Mouse (Mus musculus): ENCODE results near the gene Bicdl2. TPM values are rescaled to one million over a fixed set of nuclear protein-coding genes. Genes with fewer than 3 reads are reported as not detected.

Bicdl2 gene
- not detected for total RNA-seq (2021)
- long read RNA-seq, experiment 1 = 0 reads
- long read RNA-seq, experiment 2 = 0 reads

GRCm38 (mm10) chr17:23660117-23660875 lies at the start of gene Bicdl2:
TSS of gene Bicdl2 (plus strand) at chr17:23660506.
- DNase-seq (ENCODE audit: low spot score in 2 of 2) = no peak
- intact Hi-C loops (cut with DNase I) = loop anchor here (5.0 kb wide), 1 partner anchor 42 kb away; no protein-coding TSS in a partner anchor

GRCm38 (mm10) chr17:23617087-23617486 lies 43.2 kb upstream of the Bicdl2 start:
- intact Hi-C loops (cut with DNase I) = no loop called here
- no peak for DNase-seq (ENCODE audit: low spot score in 2 of 2)

GRCm38 (mm10) chr17:23620351-23620750 lies 40.0 kb upstream of the Bicdl2 start:
- intact Hi-C loops (cut with DNase I) = no loop called here
- DNase-seq (ENCODE audit: low spot score in 2 of 2) = no peak

GRCm38 (mm10) chr17:23627813-23628212 lies 32.5 kb upstream of the Bicdl2 start:
- no peak for DNase-seq (ENCODE audit: low spot score in 2 of 2)
- intact Hi-C loops (cut with DNase I) = no loop called here

GRCm38 (mm10) chr17:23630195-23631020 lies 29.9 kb upstream of the Bicdl2 start:
- DNase-seq (ENCODE audit: low spot score in 2 of 2) = peak; percentile 84 to 91
- intact Hi-C loops (cut with DNase I) = loop anchor here (1.0 kb wide), 1 partner anchor 60 kb away; no protein-coding TSS in a partner anchor

- intact Hi-C loops (cut with DNase I) = no loop called here
- no peak for DNase-seq (ENCODE audit: low spot score in 2 of 2)
Observed at GRCm38 (mm10) chr17:23631241-23631640, 29.1 kb upstream of the Bicdl2 start.

- intact Hi-C loops (cut with DNase I) = no loop called here
- DNase-seq (ENCODE audit: low spot score in 2 of 2) = no peak
Observed at GRCm38 (mm10) chr17:23644613-23645495, 15.5 kb upstream of the Bicdl2 start, which contains the start of gene Mmp25. TSS of gene Mmp25 (minus strand) at chr17:23645277.

GRCm38 (mm10) chr17:23645894-23646293 lies 14.4 kb upstream of the Bicdl2 start:
- intact Hi-C loops (cut with DNase I) = no loop called here

GRCm38 (mm10) chr17:23651363-23651762 lies 8.9 kb upstream of the Bicdl2 start:
- DNase-seq (ENCODE audit: low spot score in 2 of 2) = no peak
- intact Hi-C loops (cut with DNase I) = no loop called here

More at GRCm38 (mm10) chr17:23645894-23646293, 14.4 kb upstream of the Bicdl2 start:
- DNase-seq (ENCODE audit: low spot score in 2 of 2) = no peak

- intact Hi-C loops (cut with DNase I) = no loop called here
- no peak for DNase-seq (ENCODE audit: low spot score in 2 of 2)
Observed at GRCm38 (mm10) chr17:23653324-23653723, 7.0 kb upstream of the Bicdl2 start.

- intact Hi-C loops (cut with DNase I) = no loop called here
- DNase-seq (ENCODE audit: low spot score in 2 of 2) = no peak
Observed at GRCm38 (mm10) chr17:23654001-23654400, 6.3 kb upstream of the Bicdl2 start.

GRCm38 (mm10) chr17:23654410-23654809 lies 5.9 kb upstream of the Bicdl2 start:
- intact Hi-C loops (cut with DNase I) = no loop called here
- no peak for DNase-seq (ENCODE audit: low spot score in 2 of 2)

- intact Hi-C loops (cut with DNase I) = no loop called here
- no peak for DNase-seq (ENCODE audit: low spot score in 2 of 2)
Observed at GRCm38 (mm10) chr17:23658450-23658849, 1.9 kb upstream of the Bicdl2 start.

- no peak for DNase-seq (ENCODE audit: low spot score in 2 of 2)
- intact Hi-C loops (cut with DNase I) = loop anchor here (1.0 to 5.0 kb wide), 2 partner anchors 12 to 41 kb away; partner anchors contain the start of genes Hcfc1r1 and Thoc6
Observed at GRCm38 (mm10) chr17:23660876-23661200, 532 bp downstream of the Bicdl2 start.

- no peak for DNase-seq (ENCODE audit: low spot score in 2 of 2)
- intact Hi-C loops (cut with DNase I) = loop anchor here (1.0 to 5.0 kb wide), 2 partner anchors 12 to 41 kb away; partner anchors contain the start of genes Hcfc1r1 and Thoc6
Observed at GRCm38 (mm10) chr17:23661526-23661925, 1.2 kb downstream of the Bicdl2 start.

- intact Hi-C loops (cut with DNase I) = loop anchor here (5.0 kb wide), 1 partner anchor 38 kb away; no protein-coding TSS in a partner anchor
Observed at GRCm38 (mm10) chr17:23664556-23665021, 4.3 kb downstream of the Bicdl2 start.

GRCm38 (mm10) chr17:23665511-23665910 lies 5.2 kb downstream of the Bicdl2 start:
- no peak for DNase-seq (ENCODE audit: low spot score in 2 of 2)
- intact Hi-C loops (cut with DNase I) = no loop called here

More at GRCm38 (mm10) chr17:23664556-23665021, 4.3 kb downstream of the Bicdl2 start:
- peak in 1 of 2 experiments; percentile 26 for DNase-seq (ENCODE audit: low spot score in 2 of 2)

GRCm38 (mm10) chr17:23670516-23671074 lies 10.3 kb downstream of the Bicdl2 start:
- DNase-seq (ENCODE audit: low spot score in 2 of 2) = no peak
- intact Hi-C loops (cut with DNase I) = no loop called here

- intact Hi-C loops (cut with DNase I) = no loop called here
- DNase-seq (ENCODE audit: low spot score in 2 of 2) = no peak
Observed at GRCm38 (mm10) chr17:23671519-23671918, 11.2 kb downstream of the Bicdl2 start.

Measured in left cerebral cortex, postnatal 14 days (tissue).